Mouse (Mus musculus): Measurements from ENCODE around the gene Myo9b. TPM values are rescaled to one million over a fixed set of nuclear protein-coding genes. Genes with fewer than 3 reads are reported as not detected.
A peak's percentile ranks its signal among the peaks of the same experiment; 100 is the strongest.

The Myo9b gene
- total and polyA plus RNA-seq, 2 experiments from 2014 or later = 8.6 to 38.4 TPM

DNA sequence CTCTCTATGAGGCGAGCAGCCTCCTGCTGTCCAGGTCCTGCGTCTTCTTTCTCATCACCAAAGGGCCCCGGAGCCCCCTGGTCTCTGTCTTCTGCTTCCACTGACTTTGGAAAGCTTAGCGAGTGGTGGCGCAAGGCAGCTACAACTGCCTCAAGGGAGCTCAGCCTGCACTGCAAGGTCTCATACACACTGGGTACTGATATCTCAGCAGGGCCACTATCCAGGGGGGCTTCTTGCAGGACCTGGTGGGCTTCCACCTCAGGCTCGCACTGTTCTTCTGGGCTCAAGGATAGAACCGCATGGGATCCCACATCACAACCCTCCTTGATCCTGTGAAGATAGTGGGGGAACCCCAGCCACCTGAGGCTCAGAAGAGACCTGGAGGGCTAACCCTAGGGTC, 122.0 kb downstream of the Myo9b start:
- H3K4me2 ChIP-seq (ENCODE audit: low read depth, low read length) = peak overlapping the region; percentile 29
- H3K27ac ChIP-seq = no peak overlapping the region
- no peak overlapping the region for H3K9ac ChIP-seq (replicated peaks; ENCODE audit: low read length)
- H3K36me3 ChIP-seq (ENCODE audit: insufficient read depth, low read length) = 0 out of 2 replicates have a peak, but pooled peaks cover 2% of the 10 kb centered on the region
- ATAC-seq = no peak
- H3K4me1 ChIP-seq (ENCODE audit: insufficient read depth, low read length) = peaks cover 10% of the 10 kb centered on the region
- no peak for DNase-seq (ENCODE audit: low spot score)
- WGBS = 81% methylated on average over 7 of the region's 7 CpGs
- H3K4me3 ChIP-seq (ENCODE audit: low read length) = no peak overlapping the region
- H3K27me3 ChIP-seq (ENCODE audit: insufficient read depth, low read length) = no peaks in the 10 kb centered on the region
- TF ChIP-seq CTCF (IDR thresholded peaks at IDR 0.05; ENCODE audit: low read depth) = no peak
- no peaks in the 10 kb centered on the region for H3K9me3 ChIP-seq (ENCODE audit: low read length)

DNA sequence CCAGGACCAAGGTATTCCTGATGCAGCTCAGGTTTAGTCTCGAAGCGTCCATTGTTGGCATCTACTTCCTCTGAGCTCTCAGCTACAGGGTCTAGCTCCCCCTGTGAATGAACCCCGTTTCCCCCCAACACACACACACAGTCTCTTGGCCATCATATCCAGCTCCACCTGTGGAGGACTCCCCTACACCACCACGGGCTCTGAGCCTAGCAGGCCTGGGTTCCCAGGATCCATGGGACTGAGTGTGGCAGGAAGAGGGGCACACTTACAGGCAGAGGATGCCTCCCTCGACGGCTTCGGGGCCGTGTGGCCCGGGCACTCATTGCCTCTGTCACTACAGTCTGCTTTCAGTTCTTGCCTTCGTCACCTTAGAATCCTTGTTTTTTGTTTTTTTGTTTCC, 122.6 kb downstream of the Myo9b start:
- ATAC-seq (no peak), DNase-seq (ENCODE audit: low spot score) (no peak)
- Histone ChIP-seq H3K9ac (replicated peaks; ENCODE audit: low read length) (no peak overlapping the region), H3K27ac (no peak overlapping the region), H3K9me3 (ENCODE audit: low read length) (no peaks in the 10 kb centered on the region), H3K36me3 (ENCODE audit: insufficient read depth, low read length) (0 out of 2 replicates have a peak, but pooled peaks cover 4% of the 10 kb centered on the region), H3K4me3 (ENCODE audit: low read length) (no peak overlapping the region), H3K4me2 (ENCODE audit: low read depth, low read length) (peak overlapping the region; percentile 29), H3K4me1 (ENCODE audit: insufficient read depth, low read length) (peaks cover 10% of the 10 kb centered on the region), H3K27me3 (ENCODE audit: insufficient read depth, low read length) (no peaks in the 10 kb centered on the region)
- no peak for TF ChIP-seq CTCF (IDR thresholded peaks at IDR 0.05; ENCODE audit: low read depth)
- 83% methylated on average over 10 of the region's 10 CpGs for WGBS

DNA sequence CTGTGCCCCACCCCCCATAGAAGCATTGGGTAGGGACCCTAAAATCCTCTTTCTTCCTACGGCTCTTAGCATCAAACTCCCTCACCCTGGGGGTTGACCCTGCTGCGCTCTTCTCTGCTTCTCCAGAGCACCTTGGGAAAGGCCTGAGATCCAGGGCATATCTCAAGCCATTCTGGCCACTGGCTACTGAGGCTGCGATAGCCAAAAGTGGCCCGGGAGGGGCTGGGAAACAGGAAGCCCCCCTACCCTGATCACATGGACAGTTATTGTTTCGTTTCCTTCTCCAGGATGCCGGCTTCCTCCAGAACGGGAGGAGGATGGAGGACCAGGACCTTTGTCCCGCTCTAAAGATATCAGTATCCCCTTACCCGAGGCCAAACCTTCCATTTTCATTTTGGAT, 123.1 kb downstream of the Myo9b start, which contains the start of gene Ushbp1:
Gene Ushbp1 (minus strand): TSS at position 174 of the 400 bp plus-strand sequence.
- WGBS = 87% methylated on average over 9 of the region's 9 CpGs
- ATAC-seq = no peak

DNA sequence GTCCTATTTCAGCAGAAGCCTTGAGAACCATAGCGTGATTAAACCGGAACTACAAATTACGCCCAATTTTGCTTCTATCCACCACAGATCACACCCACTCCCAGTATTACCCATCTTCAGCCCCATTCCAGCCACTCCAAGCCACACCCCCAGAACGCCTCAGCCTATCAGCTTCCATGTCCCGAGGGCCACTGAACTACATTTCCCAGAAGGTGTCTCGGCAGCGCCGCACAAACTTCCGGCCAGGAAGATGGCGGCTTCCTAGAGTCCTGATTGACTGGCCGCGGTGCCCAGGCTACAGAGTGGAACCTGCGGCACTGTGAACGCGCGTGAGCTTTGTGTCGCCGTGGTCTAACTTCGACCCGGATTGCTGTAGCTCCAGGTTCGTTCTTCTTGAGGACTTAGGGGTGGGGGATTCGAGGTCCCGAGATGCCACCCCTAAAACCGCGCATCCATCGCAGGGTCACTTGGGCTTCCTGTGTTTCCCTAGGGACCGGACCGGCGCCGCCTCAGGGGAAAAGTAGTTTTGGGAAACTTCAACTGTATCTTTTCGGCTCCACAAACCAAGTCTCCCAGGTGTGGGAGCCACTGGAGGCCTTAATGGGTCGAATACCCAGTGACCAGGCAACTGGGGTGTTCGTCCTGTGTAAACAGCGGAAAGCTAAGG, 124.3 kb downstream of the Myo9b start, which contains the start of gene Babam1:
Gene Babam1 (plus strand): TSS at position 223 of the 667 bp plus-strand sequence.
- WGBS = under 1% methylated on average over 34 of the region's 34 CpGs

More for the DNA sequence above, 123.1 kb downstream of the Myo9b start, which contains the start of gene Ushbp1:
- Histone ChIP-seq H3K27me3 (ENCODE audit: insufficient read depth, low read length) (no peaks in the 10 kb centered on the region), H3K27ac (peak within 1 kb of the TSS; percentile 42), H3K9ac (replicated peaks; ENCODE audit: low read length) (peak within 1 kb of the TSS; percentile 67; the same call in 1 of the 2 replicates), H3K9me3 (ENCODE audit: low read length) (no peaks in the 10 kb centered on the region), H3K4me2 (ENCODE audit: low read depth, low read length) (peak within 1 kb of the TSS; percentile 92), H3K36me3 (ENCODE audit: insufficient read depth, low read length) (0 out of 2 replicates have a peak, but pooled peaks cover 4% of the 10 kb centered on the region), H3K4me3 (ENCODE audit: low read length) (peak within 1 kb of the TSS; percentile 67), H3K4me1 (ENCODE audit: insufficient read depth, low read length) (peaks cover 10% of the 10 kb centered on the region)
- DNase-seq (ENCODE audit: low spot score) = no peak
- no peak for TF ChIP-seq CTCF (IDR thresholded peaks at IDR 0.05; ENCODE audit: low read depth)

DNA sequence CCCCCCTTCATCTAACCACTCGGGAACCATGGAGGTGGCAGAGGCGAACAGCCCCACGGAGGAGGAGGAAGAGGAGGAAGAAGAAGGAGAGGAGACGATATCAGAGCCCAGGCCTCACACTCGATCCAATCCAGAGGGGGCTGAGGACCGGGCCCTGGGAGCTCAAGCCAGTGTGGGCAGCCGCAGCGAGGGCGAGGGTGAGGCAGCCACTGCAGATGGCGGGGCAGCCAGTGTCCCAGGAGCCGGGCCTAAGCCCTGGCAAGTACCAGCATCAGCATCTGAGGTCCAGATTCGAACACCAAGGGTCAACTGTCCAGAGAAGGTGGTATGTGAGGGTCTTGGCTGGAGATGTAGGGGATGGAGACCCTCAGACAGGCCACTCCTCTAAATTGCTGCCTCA, 125.2 kb downstream of the Myo9b start:
- 87% methylated on average over 12 of the region's 12 CpGs for WGBS
- no peak for DNase-seq (ENCODE audit: low spot score)
- no peak for TF ChIP-seq CTCF (IDR thresholded peaks at IDR 0.05; ENCODE audit: low read depth)

More for the DNA sequence above, 124.3 kb downstream of the Myo9b start, which contains the start of gene Babam1:
- Histone ChIP-seq H3K27ac (peak within 1 kb of the TSS; percentile 48), H3K4me3 (ENCODE audit: low read length) (peak within 1 kb of the TSS; percentile 67), H3K4me2 (ENCODE audit: low read depth, low read length) (peak within 1 kb of the TSS; percentile 92), H3K9ac (replicated peaks; ENCODE audit: low read length) (peak within 1 kb of the TSS; percentile 67), H3K4me1 (ENCODE audit: insufficient read depth, low read length) (peaks cover 10% of the 10 kb centered on the region), H3K9me3 (ENCODE audit: low read length) (no peaks in the 10 kb centered on the region), H3K36me3 (ENCODE audit: insufficient read depth, low read length) (0 out of 2 replicates have a peak, but pooled peaks cover 4% of the 10 kb centered on the region), H3K27me3 (ENCODE audit: insufficient read depth, low read length) (no peaks in the 10 kb centered on the region)
- ATAC-seq (peak; percentile 98), DNase-seq (ENCODE audit: low spot score) (peak; percentile 98)
- peak; percentile 13; the same call in 1 of the 2 replicates for TF ChIP-seq CTCF (IDR thresholded peaks at IDR 0.05; ENCODE audit: low read depth)

DNA sequence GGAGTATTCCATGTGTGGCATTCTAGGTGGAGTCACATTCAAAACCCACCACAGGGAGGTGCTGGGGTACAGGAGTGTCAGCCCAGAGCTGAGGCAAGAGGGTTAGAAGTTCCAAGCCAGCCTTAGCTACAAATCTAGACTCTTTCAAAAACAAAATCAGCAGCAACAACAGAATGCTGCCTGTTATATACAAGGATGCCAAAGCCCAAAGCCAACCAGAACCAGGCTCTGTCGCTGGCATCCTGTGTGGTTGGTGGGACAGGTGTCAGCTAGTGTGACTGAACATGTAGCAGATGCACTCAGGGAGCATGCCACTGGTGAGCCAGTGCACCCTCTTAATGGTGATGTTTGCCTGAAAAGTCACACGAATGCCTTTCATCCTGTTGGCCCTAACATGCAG, 128.3 kb downstream of the Myo9b start:
- Histone ChIP-seq H3K9ac (replicated peaks; ENCODE audit: low read length) (no peak overlapping the region), H3K4me2 (ENCODE audit: low read depth, low read length) (no peak overlapping the region), H3K36me3 (ENCODE audit: insufficient read depth, low read length) (0 out of 2 replicates have a peak, but pooled peaks cover 4% of the 10 kb centered on the region), H3K27me3 (ENCODE audit: insufficient read depth, low read length) (no peaks in the 10 kb centered on the region), H3K9me3 (ENCODE audit: low read length) (no peaks in the 10 kb centered on the region), H3K4me1 (ENCODE audit: insufficient read depth, low read length) (peaks cover 10% of the 10 kb centered on the region), H3K27ac (no peak overlapping the region), H3K4me3 (ENCODE audit: low read length) (no peak overlapping the region)
- ATAC-seq (no peak), DNase-seq (ENCODE audit: low spot score) (no peak)
- 90% methylated on average over 2 of the region's 2 CpGs for WGBS
- TF ChIP-seq CTCF (IDR thresholded peaks at IDR 0.05; ENCODE audit: low read depth) = no peak

More for the DNA sequence above, 125.2 kb downstream of the Myo9b start:
- H3K4me3 ChIP-seq (ENCODE audit: low read length) = peak overlapping the region; percentile 67
- H3K36me3 ChIP-seq (ENCODE audit: insufficient read depth, low read length) = 0 out of 2 replicates have a peak, but pooled peaks cover 4% of the 10 kb centered on the region
- H3K27ac ChIP-seq = no peak overlapping the region
- no peaks in the 10 kb centered on the region for H3K27me3 ChIP-seq (ENCODE audit: insufficient read depth, low read length)
- H3K4me2 ChIP-seq (ENCODE audit: low read depth, low read length) = peak overlapping the region; percentile 92
- H3K9me3 ChIP-seq (ENCODE audit: low read length) = no peaks in the 10 kb centered on the region
- H3K4me1 ChIP-seq (ENCODE audit: insufficient read depth, low read length) = peaks cover 10% of the 10 kb centered on the region
- no peak for ATAC-seq
- peak overlapping the region; percentile 67; the same call in 1 of the 2 replicates for H3K9ac ChIP-seq (replicated peaks; ENCODE audit: low read length)

All from hindbrain, postnatal 0 days (tissue).